Mouse (Mus musculus) embryonic facial prominence, embryonic 10.5 days (tissue): ENCODE results near the gene Cd3e. TPM values are rescaled to one million over a fixed set of nuclear protein-coding genes. Genes with fewer than 3 reads are reported as not detected.
A peak's percentile ranks its signal among the peaks of the same experiment; 100 is the strongest.
"Not testable (repeated sequence)": the region's sequence is repeated elsewhere in the genome, so short reads cannot be mapped to it uniquely, and the experiment has no call there.

Experiments used
- DNase-seq: peaks from one replicate; pipeline ENCODE4 v3.0.0-alpha.2; 2017; ENCODE audit warnings: low spot score
- H3K27ac ChIP-seq: fragments of 300-500 bp; sonication (generic); replicated peaks from 2 replicates; pipeline ENCODE4 v1.5.1; 2016; ENCODE audit warnings: mild to moderate bottlenecking
- H3K27me3 ChIP-seq: fragments of 300-500 bp; sonication (generic); replicated peaks from 2 replicates; pipeline ENCODE4 v1.6.1; 2016; ENCODE audit warnings: low read depth, mild to moderate bottlenecking; ENCODE audit not compliant: poor library complexity, severe bottlenecking
- H3K36me3 ChIP-seq: fragments of 300-500 bp; sonication (generic); replicated peaks from 2 replicates; pipeline ENCODE4 v1.6.1; 2016; ENCODE audit warnings: mild to moderate bottlenecking, moderate library complexity
- H3K4me1 ChIP-seq: fragments of 300-500 bp; sonication (generic); 2 replicates; pipeline ENCODE4 v1.6.1; 2016
- H3K4me3 ChIP-seq: fragments of 300-500 bp; sonication (generic); 2 replicates; pipeline ENCODE4 v1.5.1; 2016; ENCODE audit warnings: mild to moderate bottlenecking, moderate library complexity
- H3K9me3 ChIP-seq: fragments of 300-500 bp; sonication (generic); 2 replicates; pipeline ENCODE4 v1.6.1; 2016; ENCODE audit warnings: mild to moderate bottlenecking
- WGBS: fragments of 180-500 bp; shearing (Covaris S2); methylation state at CpG from one replicate; pipeline ENCODE4 v1.1.7; 2016; 5-methylcytosine and 5-hydroxymethylcytosine counted together
- polyA plus RNA-seq: library from polyadenylated mRNA; unstranded; fragments of >200 nt; fragmentation: Nextera tagmentation; extraction: Ambion mirVana; gene quantifications from 2 replicates; pipeline ENCODE4 v1.2.1, GENCODE M21; 2016

Gene Cd3e
- polyA plus RNA-seq, 1 experiment from 2014 or later = not detected

GRCm38 (mm10) chr9:45039499-45039898, 30.1 kb upstream of the Cd3e start, which contains the start of gene Mpzl2:
Gene Mpzl2 (plus strand): TSS chr9:45039799.
- peak within 1 kb of the TSS; percentile 15; the same call in 1 of the 2 replicates for H3K4me3 ChIP-seq
- H3K9me3 ChIP-seq = no peaks in the 10 kb centered on the region
- H3K27me3 ChIP-seq = peaks cover 65% of the 10 kb centered on the region
- H3K4me1 ChIP-seq = peaks cover 34% of the 10 kb centered on the region
- no peak within 1 kb of the TSS for H3K27ac ChIP-seq
- WGBS = 64% methylated on average over 5 of the region's 5 CpGs
- H3K36me3 ChIP-seq = no peaks in the 10 kb centered on the region
- no peak for DNase-seq

GRCm38 (mm10) chr9:45037803-45038202, 28.4 kb upstream of the Cd3e start:
- WGBS = 73% methylated on average over 1 of the region's 1 CpGs
- not testable (repeated sequence) for H3K9me3 ChIP-seq, DNase-seq, H3K36me3 ChIP-seq, H3K27ac ChIP-seq, H3K4me3 ChIP-seq
- H3K27me3 ChIP-seq = peaks cover 48% of the 10 kb centered on the region
- H3K4me1 ChIP-seq = peaks cover 24% of the 10 kb centered on the region

- Histone ChIP-seq H3K9me3 (no peaks in the 10 kb centered on the region), H3K27ac (no peak overlapping the region), H3K27me3 (peaks cover 32% of the 10 kb centered on the region), H3K4me3 (no peak overlapping the region), H3K4me1 (peaks cover 3% of the 10 kb centered on the region; the same call in 1 of the 2 replicates), H3K36me3 (no peaks in the 10 kb centered on the region)
- no peak for DNase-seq
- 80% methylated on average over 3 of the region's 3 CpGs for WGBS
These were observed 25.1 kb upstream of the Cd3e start for GRCm38 (mm10) chr9:45034526-45034925.

- H3K4me1 ChIP-seq = peaks cover 3% of the 10 kb centered on the region; the same call in 1 of the 2 replicates
- H3K4me3 ChIP-seq = no peak overlapping the region
- H3K27ac ChIP-seq = no peak overlapping the region
- H3K36me3 ChIP-seq = no peaks in the 10 kb centered on the region
- WGBS = 65% methylated on average over 2 of the region's 2 CpGs
- H3K9me3 ChIP-seq = no peaks in the 10 kb centered on the region
- H3K27me3 ChIP-seq = peaks cover 28% of the 10 kb centered on the region
- no peak for DNase-seq
These were observed 22.8 kb upstream of the Cd3e start for GRCm38 (mm10) chr9:45032261-45032660.

GRCm38 (mm10) chr9:45030341-45030740, 20.9 kb upstream of the Cd3e start:
- peaks cover 3% of the 10 kb centered on the region; the same call in 1 of the 2 replicates for H3K4me1 ChIP-seq
- no peak overlapping the region for H3K4me3 ChIP-seq
- DNase-seq = no peak
- no peaks in the 10 kb centered on the region for H3K9me3 ChIP-seq
- peaks cover 28% of the 10 kb centered on the region for H3K27me3 ChIP-seq
- no peak overlapping the region for H3K27ac ChIP-seq
- no peaks in the 10 kb centered on the region for H3K36me3 ChIP-seq
- WGBS = 72% methylated on average over 6 of the region's 6 CpGs

GRCm38 (mm10) chr9:45027376-45027775, 17.9 kb upstream of the Cd3e start:
- Histone ChIP-seq H3K4me3 (no peak overlapping the region), H3K36me3 (no peaks in the 10 kb centered on the region), H3K9me3 (no peaks in the 10 kb centered on the region), H3K27me3 (peaks cover 28% of the 10 kb centered on the region), H3K27ac (no peak overlapping the region), H3K4me1 (peaks cover 3% of the 10 kb centered on the region; the same call in 1 of the 2 replicates)
- DNase-seq = no peak
- 77% methylated on average over 8 of the region's 8 CpGs for WGBS

GRCm38 (mm10) chr9:45024187-45024586, 14.8 kb upstream of the Cd3e start:
- no peaks in the 10 kb centered on the region for H3K36me3 ChIP-seq
- H3K9me3 ChIP-seq = no peaks in the 10 kb centered on the region
- no peak overlapping the region for H3K27ac ChIP-seq
- 78% methylated on average over 2 of the region's 2 CpGs for WGBS
- peaks cover 8% of the 10 kb centered on the region for H3K27me3 ChIP-seq
- H3K4me3 ChIP-seq = no peak overlapping the region
- no peak for DNase-seq
- H3K4me1 ChIP-seq = no peaks in the 10 kb centered on the region

- Histone ChIP-seq H3K27me3 (0 out of 2 replicates have a peak, but pooled peaks cover 4% of the 10 kb centered on the region), H3K9me3 (no peaks in the 10 kb centered on the region), H3K27ac (no peak overlapping the region), H3K4me1 (no peaks in the 10 kb centered on the region), H3K36me3 (no peaks in the 10 kb centered on the region), H3K4me3 (no peak overlapping the region)
- DNase-seq = no peak
- 60% methylated on average over 3 of the region's 3 CpGs for WGBS
These were observed 14.2 kb upstream of the Cd3e start for GRCm38 (mm10) chr9:45023638-45024037.

GRCm38 (mm10) chr9:45022800-45023199, 13.4 kb upstream of the Cd3e start:
- DNase-seq = peak; percentile 65
- no peak overlapping the region for H3K4me3 ChIP-seq
- 10% methylated on average over 3 of the region's 3 CpGs for WGBS
- H3K4me1 ChIP-seq = no peaks in the 10 kb centered on the region
- no peaks in the 10 kb centered on the region for H3K36me3 ChIP-seq
- H3K27me3 ChIP-seq = 0 out of 2 replicates have a peak, but pooled peaks cover 2% of the 10 kb centered on the region
- no peaks in the 10 kb centered on the region for H3K9me3 ChIP-seq
- no peak overlapping the region for H3K27ac ChIP-seq

GRCm38 (mm10) chr9:45018031-45018430, 8.6 kb upstream of the Cd3e start:
- no peak for DNase-seq
- H3K27ac ChIP-seq = no peak overlapping the region
- H3K4me3 ChIP-seq = no peak overlapping the region
- H3K9me3 ChIP-seq = no peaks in the 10 kb centered on the region
- no peaks in the 10 kb centered on the region for H3K36me3 ChIP-seq
- 91% methylated on average over 11 of the region's 11 CpGs for WGBS
- H3K27me3 ChIP-seq = no peaks in the 10 kb centered on the region
- H3K4me1 ChIP-seq = no peaks in the 10 kb centered on the region

- no peaks in the 10 kb centered on the region for H3K36me3 ChIP-seq
- DNase-seq = no peak
- H3K4me1 ChIP-seq = no peaks in the 10 kb centered on the region; the same call in 1 of the 2 replicates
- H3K27me3 ChIP-seq = 0 out of 2 replicates have a peak, but pooled peaks cover 3% of the 10 kb centered on the region
- 77% methylated on average over 3 of the region's 3 CpGs for WGBS
- H3K27ac ChIP-seq = no peak overlapping the region
- no peaks in the 10 kb centered on the region for H3K9me3 ChIP-seq
- no peak overlapping the region for H3K4me3 ChIP-seq
These were observed 6.4 kb upstream of the Cd3e start for GRCm38 (mm10) chr9:45015841-45016240.

GRCm38 (mm10) chr9:45014879-45015278, 5.5 kb upstream of the Cd3e start:
- 36% methylated on average over 2 of the region's 2 CpGs for WGBS
- Histone ChIP-seq H3K27me3 (0 out of 2 replicates have a peak, but pooled peaks cover 5% of the 10 kb centered on the region), H3K36me3 (no peaks in the 10 kb centered on the region), H3K9me3 (no peaks in the 10 kb centered on the region), H3K4me3 (no peak overlapping the region), H3K4me1 (no peaks in the 10 kb centered on the region; the same call in 1 of the 2 replicates), H3K27ac (no peak overlapping the region)
- DNase-seq = no peak

- H3K9me3 ChIP-seq = no peaks in the 10 kb centered on the region
- 48% methylated on average over 6 of the region's 6 CpGs for WGBS
- no peak overlapping the region for H3K27ac ChIP-seq
- DNase-seq = no peak
- H3K4me3 ChIP-seq = no peak overlapping the region
- no peaks in the 10 kb centered on the region for H3K36me3 ChIP-seq
- 0 out of 2 replicates have a peak, but pooled peaks cover 5% of the 10 kb centered on the region for H3K27me3 ChIP-seq
- no peaks in the 10 kb centered on the region; the same call in 1 of the 2 replicates for H3K4me1 ChIP-seq
These were observed 1.9 kb upstream of the Cd3e start for GRCm38 (mm10) chr9:45011291-45011690.
